Mouse (Mus musculus): ENCODE measurements around the gene Chek2.

Chek2 gene

GRCm38 (mm10) chr5:110906708-110907107, 66.9 kb downstream of the Chek2 start:
- no peak for DNase-seq

- DNase-seq, result no peak
Measured at GRCm38 (mm10) chr5:110908879-110909278, 69.1 kb downstream of the Chek2 start.

GRCm38 (mm10) chr5:110909955-110910589, 70.3 kb downstream of the Chek2 start:
- DNase-seq, result no peak

GRCm38 (mm10) chr5:110914859-110915258, 75.1 kb downstream of the Chek2 start:
- DNase-seq, result no peak

GRCm38 (mm10) chr5:110916241-110916640, 76.5 kb downstream of the Chek2 start:
- peak; percentile 11 for DNase-seq

GRCm38 (mm10) chr5:110919541-110919940, 79.8 kb downstream of the Chek2 start:
- DNase-seq, result no peak

GRCm38 (mm10) chr5:110923336-110923735, 83.6 kb downstream of the Chek2 start:
- DNase-seq, result no peak
